Mouse (Mus musculus): Measurements from ENCODE around the gene Dock4.

The Dock4 gene

DNA sequence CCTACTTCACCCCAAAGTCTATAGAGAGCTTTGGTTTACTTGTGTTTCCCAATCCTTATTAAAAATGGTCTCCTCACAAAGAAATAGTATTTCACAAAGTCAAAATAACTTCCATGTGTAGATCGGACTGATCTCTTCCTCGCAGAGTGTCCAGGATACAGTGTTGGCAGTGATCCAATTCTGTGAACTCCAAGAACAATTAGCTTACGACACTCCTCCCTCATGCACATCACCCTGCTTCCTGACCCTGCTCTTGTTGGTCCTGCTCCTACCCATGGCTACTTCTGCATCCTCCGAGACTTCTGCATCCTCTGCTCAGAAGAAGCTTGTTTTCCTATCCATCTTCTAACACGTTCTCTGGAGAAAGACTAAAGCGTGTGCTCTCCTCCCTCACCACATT lies 213.9 kb downstream of the Dock4 start:
- DNase-seq: no peak

GRCm38 (mm10) chr12:40669460-40669859 lies 223.7 kb downstream of the Dock4 start:
- no peak for DNase-seq

DNA sequence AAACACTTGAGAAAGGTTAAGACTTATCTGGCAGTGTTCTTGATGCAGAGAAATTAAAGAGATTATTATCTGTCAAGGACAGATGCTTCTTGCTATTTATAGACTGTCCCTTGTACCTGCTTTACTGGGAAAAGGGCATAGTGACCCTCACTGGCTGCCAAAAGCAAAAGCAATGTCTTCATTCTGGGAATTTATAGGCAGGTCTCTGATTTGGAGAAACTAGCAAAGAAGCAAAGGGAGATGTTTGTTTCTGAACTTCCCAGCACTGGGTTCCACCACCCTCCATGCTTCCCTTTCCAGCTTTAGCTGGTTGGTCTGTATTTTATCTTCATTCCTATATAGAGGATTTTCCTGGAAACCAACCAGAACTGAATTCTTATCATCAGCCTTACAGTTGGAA lies 225.0 kb downstream of the Dock4 start:
- DNase-seq: no peak

DNA sequence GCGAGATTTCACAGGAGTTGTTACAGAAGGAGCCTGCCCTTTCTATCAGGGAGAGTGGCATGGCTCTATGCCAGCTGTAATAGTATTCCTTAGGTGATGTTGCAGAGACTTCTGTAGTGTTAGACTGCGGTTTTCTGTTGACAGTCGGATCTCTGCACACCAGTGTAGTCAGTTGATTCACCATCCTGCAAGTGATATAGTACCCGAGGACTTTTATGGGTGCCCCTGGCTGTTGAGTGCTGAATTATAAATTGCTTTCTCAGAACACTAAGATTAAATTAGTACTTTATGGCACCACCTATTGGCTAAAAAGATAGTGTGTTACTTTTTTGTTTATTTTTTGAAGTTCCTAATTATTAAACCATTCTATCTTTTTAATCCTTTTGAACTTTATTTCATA lies 234.0 kb downstream of the Dock4 start:
- DNase-seq: no peak

- DNase-seq: peak; percentile 3 to 6
These were observed 234.8 kb downstream of the Dock4 start for GRCm38 (mm10) chr12:40680551-40680950.

DNA sequence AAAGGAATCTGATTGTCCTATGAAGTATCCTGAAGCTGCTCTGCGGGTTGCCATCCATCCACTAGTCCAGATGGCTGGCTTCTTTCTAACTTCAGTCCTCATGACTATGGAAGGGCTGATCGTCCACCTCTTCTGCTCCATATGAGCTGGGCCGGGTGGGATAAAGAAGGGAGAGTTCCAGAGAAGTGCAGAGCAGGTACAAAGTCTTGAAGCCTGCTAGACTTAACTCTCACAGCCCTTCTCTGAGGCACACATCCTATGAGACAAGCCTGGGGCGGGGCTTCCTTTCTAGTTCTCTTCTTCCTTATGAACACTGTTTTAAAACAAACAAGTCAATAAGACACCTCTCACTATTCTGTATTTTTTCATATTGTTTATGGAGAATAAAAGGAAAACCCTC lies 245.7 kb downstream of the Dock4 start:
- no peak for DNase-seq

GRCm38 (mm10) chr12:40694082-40694721 lies 248.4 kb downstream of the Dock4 start:
- no peak for DNase-seq

DNA sequence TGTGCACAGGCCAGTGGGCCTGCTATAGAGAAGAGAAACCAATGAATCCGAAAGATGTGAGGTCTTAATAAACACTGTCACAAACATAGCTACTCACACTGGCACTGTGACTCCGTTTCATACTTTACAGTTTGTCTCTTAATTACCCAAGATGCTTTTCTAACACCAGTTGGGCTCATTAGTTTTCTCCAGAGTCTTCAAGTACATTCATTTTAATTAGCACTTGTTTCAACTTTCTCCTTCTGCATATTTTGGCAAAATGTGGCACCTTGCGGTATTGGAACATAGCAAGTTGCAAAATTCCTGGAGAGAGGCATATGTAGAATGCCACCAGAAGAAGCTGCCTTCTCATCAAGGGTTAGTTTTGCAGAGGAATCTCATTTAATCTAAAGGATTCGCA lies 252.6 kb downstream of the Dock4 start:
- DNase-seq: no peak

GRCm38 (mm10) chr12:40702233-40702792 lies 256.6 kb downstream of the Dock4 start:
- DNase-seq: no peak

- DNase-seq: no peak
These were observed 258.5 kb downstream of the Dock4 start for GRCm38 (mm10) chr12:40704296-40704695.

DNA sequence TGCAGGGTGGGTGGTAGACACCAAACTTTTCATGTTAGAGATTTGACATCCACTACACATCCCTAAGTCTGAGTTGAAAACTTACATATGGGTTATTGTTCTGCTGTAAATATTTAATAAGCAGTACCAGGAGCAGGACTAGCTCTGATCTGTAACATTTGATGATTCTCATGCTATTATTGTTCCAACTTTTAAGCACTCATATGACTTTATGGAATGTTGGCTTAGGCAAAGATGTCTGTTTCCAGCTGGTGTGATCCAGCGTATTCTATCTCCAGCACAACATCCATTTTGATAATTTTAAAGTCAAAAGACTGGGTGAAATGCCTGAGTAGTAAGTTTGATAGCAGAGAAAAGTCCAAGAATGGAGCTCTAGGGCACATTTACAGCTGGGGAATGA lies 261.4 kb downstream of the Dock4 start:
- no peak for DNase-seq

- DNase-seq: no peak
These were observed 263.3 kb downstream of the Dock4 start for GRCm38 (mm10) chr12:40709094-40709493.

GRCm38 (mm10) chr12:40712235-40712634 lies 266.5 kb downstream of the Dock4 start:
- DNase-seq: no peak

- DNase-seq: no peak
These were observed 268.5 kb downstream of the Dock4 start for GRCm38 (mm10) chr12:40714288-40714687.

DNA sequence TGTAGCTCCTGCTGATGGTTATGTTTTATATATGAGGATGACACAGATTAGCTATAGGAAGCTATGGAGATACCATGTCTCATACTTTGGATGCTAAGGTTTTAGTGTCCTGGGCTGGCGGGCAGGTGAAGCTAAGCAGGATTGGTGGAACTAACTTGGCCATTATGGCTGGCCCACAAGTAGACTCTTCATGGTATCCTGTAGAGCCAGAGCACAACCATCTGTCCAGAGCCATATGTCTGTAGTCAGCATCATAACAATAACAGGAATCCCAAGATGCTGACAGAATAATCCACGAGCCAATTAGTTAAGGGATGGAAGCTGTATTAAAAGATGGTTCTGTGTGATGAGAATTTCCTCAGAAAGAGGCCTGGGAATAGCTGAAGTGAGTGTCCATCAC lies 269.4 kb downstream of the Dock4 start:
- DNase-seq: no peak

DNA sequence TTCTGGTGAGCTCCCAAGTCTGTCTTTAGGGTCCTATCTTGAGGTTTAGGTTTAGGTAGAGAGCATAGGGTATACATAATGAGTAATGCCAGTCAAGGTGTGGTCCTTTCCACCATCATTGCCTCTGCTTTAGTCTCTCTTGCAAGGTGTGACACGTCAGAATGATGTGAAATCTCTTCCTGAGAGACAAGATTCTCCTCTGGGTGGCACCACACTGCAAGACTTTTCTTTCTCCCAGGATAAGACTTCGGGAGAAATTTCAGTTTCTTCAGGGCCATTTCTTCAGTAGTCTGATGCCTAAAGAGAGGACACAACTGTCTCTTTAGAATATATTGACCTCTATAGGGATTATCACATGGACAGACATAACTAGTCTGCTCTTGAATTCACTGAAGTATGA lies 282.6 kb downstream of the Dock4 start:
- no peak for DNase-seq

- no peak for DNase-seq
These were observed 285.0 kb downstream of the Dock4 start for GRCm38 (mm10) chr12:40730756-40731155.

GRCm38 (mm10) chr12:40745501-40745900 lies 299.7 kb downstream of the Dock4 start:
- no peak for DNase-seq

DNA sequence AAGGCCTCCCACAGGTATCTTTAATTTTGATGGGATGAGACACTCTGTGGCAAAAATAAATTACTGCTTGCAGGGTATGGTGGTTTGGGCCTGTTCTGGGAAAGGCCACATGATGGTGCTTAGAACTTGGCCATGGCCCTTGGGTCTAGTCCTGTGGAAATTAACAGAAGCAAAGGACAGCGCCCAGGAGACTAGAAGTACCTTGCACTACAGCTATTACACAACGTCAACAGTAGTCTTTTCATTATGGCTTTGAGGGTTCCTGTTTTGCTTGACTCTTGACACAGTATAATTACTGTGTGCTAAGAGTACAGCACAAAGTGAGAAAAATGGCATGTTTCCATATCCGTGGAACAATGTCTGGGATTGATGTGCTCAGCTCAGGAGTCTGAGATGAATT lies 300.3 kb downstream of the Dock4 start:
- no peak for DNase-seq

DNA sequence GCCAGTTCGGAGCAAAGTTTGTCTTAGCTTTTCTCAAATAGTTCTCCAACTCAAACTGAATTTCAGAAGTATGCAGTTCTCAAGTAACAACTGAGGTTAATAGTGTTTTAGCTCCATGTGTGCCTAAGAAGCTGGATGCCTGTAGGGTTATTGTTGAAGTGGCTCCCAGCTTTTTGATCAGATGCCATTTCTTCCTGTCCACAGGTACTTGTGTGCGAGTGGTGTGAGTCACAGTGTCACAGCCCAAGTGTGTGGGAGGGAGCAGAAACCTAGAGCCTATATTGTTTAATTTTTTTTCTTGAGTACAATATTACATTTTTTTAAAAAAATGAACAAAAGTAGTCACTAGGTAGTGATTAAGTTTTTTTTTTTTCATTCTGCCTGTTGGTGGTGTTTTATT lies 313.5 kb downstream of the Dock4 start:
- no peak for DNase-seq

GRCm38 (mm10) chr12:40767258-40767816 lies 321.6 kb downstream of the Dock4 start:
- no peak for DNase-seq

GRCm38 (mm10) chr12:40773091-40773490 lies 327.3 kb downstream of the Dock4 start:
- no peak for DNase-seq

DNA sequence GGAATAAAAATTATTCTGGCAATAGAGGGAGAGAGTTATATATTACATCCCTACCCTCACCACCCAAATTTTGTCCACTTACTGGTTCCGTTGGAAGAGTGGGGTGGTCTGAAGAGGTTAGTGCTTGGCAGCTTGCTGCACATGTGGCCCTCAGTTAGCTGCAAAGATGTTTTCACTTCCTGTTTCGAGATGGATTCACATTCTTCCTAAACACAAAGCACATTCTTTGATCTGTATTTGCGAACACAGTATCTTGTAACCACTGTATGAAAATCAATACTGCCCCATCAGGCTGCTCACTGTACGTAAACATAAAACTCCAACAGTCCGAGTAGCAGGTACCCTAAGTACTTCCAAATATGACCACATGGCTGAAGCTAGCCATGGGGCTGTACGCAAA lies 335.8 kb downstream of the Dock4 start:
- DNase-seq: no peak

DNA sequence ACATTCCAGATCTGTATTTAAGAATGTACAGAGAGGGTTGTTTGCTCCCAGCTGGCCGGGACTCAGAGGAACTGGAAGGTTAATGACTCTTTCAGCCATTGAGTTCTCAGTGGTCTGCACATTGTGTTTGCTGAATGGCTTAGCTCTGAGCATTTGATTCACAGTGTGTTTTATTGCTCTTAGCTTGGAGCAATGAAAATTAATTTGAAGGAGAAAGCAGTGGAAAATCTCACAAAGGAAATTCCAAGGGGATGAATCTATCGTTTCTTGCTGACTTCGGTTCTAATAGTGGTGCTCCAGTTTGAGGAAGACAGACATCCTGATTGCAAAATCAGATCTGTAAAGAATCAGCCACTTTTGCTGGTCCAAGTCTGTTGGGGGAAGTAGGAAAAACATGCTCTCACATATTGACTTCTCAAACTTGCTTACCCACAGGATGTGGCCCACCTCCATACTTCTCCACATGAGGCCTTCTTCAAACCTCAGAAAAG lies 342.9 kb downstream of the Dock4 start:
- DNase-seq: no peak
